Mouse (Mus musculus): Measurements from ENCODE around the gene Prps1l3. TPM values are rescaled to one million over a fixed set of nuclear protein-coding genes. Genes with fewer than 3 reads are reported as not detected.
"Not testable (repeated sequence)": the region's sequence is repeated elsewhere in the genome, so short reads cannot be mapped to it uniquely, and the experiment has no call there.

Gene Prps1l3
- polyA plus RNA-seq, 1 experiment from 2014 or later, result 42.1 TPM

- Histone ChIP-seq H3K4me3 (no peak overlapping the region), H3K27me3 (replicated peaks) (0 out of 2 replicates have a peak, but pooled peaks cover 7% of the 10 kb centered on the region), H3K9me3 (replicated peaks) (no peaks in the 10 kb centered on the region), H3K36me3 (no peaks in the 10 kb centered on the region), H3K9ac (no peak overlapping the region), H3K4me1 (replicated peaks) (no peaks in the 10 kb centered on the region), H3K4me2 (no peak overlapping the region), H3K27ac (ENCODE audit: poor library complexity, severe bottlenecking) (no peak overlapping the region)
- 92% methylated on average over 2 of the region's 2 CpGs for WGBS
- no peak for ATAC-seq (ENCODE audit: insufficient number of reproducible peaks, low FRiP score)
Observed at GRCm38 (mm10) chr12:57199427-57199826, 30.8 kb upstream of the Prps1l3 start.

- Histone ChIP-seq H3K27ac (ENCODE audit: poor library complexity, severe bottlenecking) (no peak overlapping the region), H3K27me3 (replicated peaks) (no peaks in the 10 kb centered on the region), H3K4me3 (no peak overlapping the region), H3K36me3 (no peaks in the 10 kb centered on the region), H3K4me2 (no peak overlapping the region), H3K9me3 (replicated peaks) (no peaks in the 10 kb centered on the region), H3K9ac (no peak overlapping the region), H3K4me1 (replicated peaks) (no peaks in the 10 kb centered on the region)
- 89% methylated on average over 3 of the region's 3 CpGs for WGBS
- ATAC-seq (ENCODE audit: insufficient number of reproducible peaks, low FRiP score), result no peak
Observed at GRCm38 (mm10) chr12:57201901-57202300, 28.3 kb upstream of the Prps1l3 start.

GRCm38 (mm10) chr12:57204276-57204851 lies 25.8 kb upstream of the Prps1l3 start:
- Histone ChIP-seq H3K27ac (ENCODE audit: poor library complexity, severe bottlenecking) (no peak overlapping the region), H3K9me3 (replicated peaks) (no peaks in the 10 kb centered on the region), H3K4me1 (replicated peaks) (no peaks in the 10 kb centered on the region), H3K4me2 (no peak overlapping the region), H3K36me3 (no peaks in the 10 kb centered on the region), H3K27me3 (replicated peaks) (no peaks in the 10 kb centered on the region), H3K4me3 (no peak overlapping the region), H3K9ac (no peak overlapping the region)
- WGBS, result 71% methylated on average over 4 of the region's 4 CpGs
- ATAC-seq (ENCODE audit: insufficient number of reproducible peaks, low FRiP score), result no peak

- 7% methylated on average over 30 of the region's 30 CpGs for WGBS
- peak overlapping the region; percentile 46 for H3K27ac ChIP-seq (ENCODE audit: poor library complexity, severe bottlenecking)
- ATAC-seq (ENCODE audit: insufficient number of reproducible peaks, low FRiP score), result peak; percentile 85
Observed at GRCm38 (mm10) chr12:57211353-57212311, 18.6 kb upstream of the Prps1l3 start.

GRCm38 (mm10) chr12:57212463-57212862 lies 17.7 kb upstream of the Prps1l3 start:
- H3K36me3 ChIP-seq; ATAC-seq (ENCODE audit: insufficient number of reproducible peaks, low FRiP score); H3K9ac ChIP-seq; H3K4me1 ChIP-seq (replicated peaks); H3K27ac ChIP-seq (ENCODE audit: poor library complexity, severe bottlenecking); H3K4me2 ChIP-seq; H3K9me3 ChIP-seq (replicated peaks); H3K4me3 ChIP-seq; H3K27me3 ChIP-seq (replicated peaks): not testable (repeated sequence)
- 79% methylated on average over 5 of the region's 5 CpGs for WGBS

More at GRCm38 (mm10) chr12:57211353-57212311, 18.6 kb upstream of the Prps1l3 start:
- Histone ChIP-seq H3K4me1 (replicated peaks) (0 out of 2 replicates have a peak, but pooled peaks cover 2% of the 10 kb centered on the region), H3K27me3 (replicated peaks) (no peaks in the 10 kb centered on the region), H3K9me3 (replicated peaks) (no peaks in the 10 kb centered on the region), H3K36me3 (no peaks in the 10 kb centered on the region), H3K9ac (peak overlapping the region; percentile 74), H3K4me2 (peak overlapping the region; percentile 85), H3K4me3 (peak overlapping the region; percentile 54)

- WGBS, result 82% methylated on average over 9 of the region's 9 CpGs
- Histone ChIP-seq H3K4me3 (no peak overlapping the region), H3K36me3 (no peaks in the 10 kb centered on the region), H3K9me3 (replicated peaks) (no peaks in the 10 kb centered on the region), H3K4me2 (no peak overlapping the region), H3K27me3 (replicated peaks) (no peaks in the 10 kb centered on the region), H3K4me1 (replicated peaks) (peaks cover 3% of the 10 kb centered on the region), H3K27ac (ENCODE audit: poor library complexity, severe bottlenecking) (no peak overlapping the region), H3K9ac (no peak overlapping the region)
- ATAC-seq (ENCODE audit: insufficient number of reproducible peaks, low FRiP score), result no peak
Observed at GRCm38 (mm10) chr12:57226411-57226810, 3.8 kb upstream of the Prps1l3 start.

- no peak for ATAC-seq (ENCODE audit: insufficient number of reproducible peaks, low FRiP score)
- H3K27me3 ChIP-seq (replicated peaks), result no peaks in the 10 kb centered on the region
- H3K4me1 ChIP-seq (replicated peaks), result peaks cover 6% of the 10 kb centered on the region
- no peak overlapping the region for H3K9ac ChIP-seq
- 88% methylated on average over 8 of the region's 8 CpGs for WGBS
- H3K27ac ChIP-seq (ENCODE audit: poor library complexity, severe bottlenecking), result no peak overlapping the region
- H3K36me3 ChIP-seq, result no peaks in the 10 kb centered on the region
- no peak overlapping the region for H3K4me3 ChIP-seq
- no peak overlapping the region for H3K4me2 ChIP-seq
- H3K9me3 ChIP-seq (replicated peaks), result no peaks in the 10 kb centered on the region
Observed at GRCm38 (mm10) chr12:57227776-57228175, 2.4 kb upstream of the Prps1l3 start.

- Histone ChIP-seq H3K27me3 (replicated peaks) (no peaks in the 10 kb centered on the region), H3K4me3 (peak overlapping the region; percentile 73), H3K9me3 (replicated peaks) (no peaks in the 10 kb centered on the region), H3K27ac (ENCODE audit: poor library complexity, severe bottlenecking) (peak overlapping the region; percentile 81), H3K36me3 (peaks cover 3% of the 10 kb centered on the region; the same call in 1 of the 2 replicates), H3K4me1 (replicated peaks) (peaks cover 6% of the 10 kb centered on the region), H3K9ac (no peak overlapping the region; the same call in 1 of the 2 replicates), H3K4me2 (peak overlapping the region; percentile 71)
- 25% methylated on average over 4 of the region's 4 CpGs for WGBS
- ATAC-seq (ENCODE audit: insufficient number of reproducible peaks, low FRiP score), result no peak
Observed at GRCm38 (mm10) chr12:57229703-57230102, 509 bp upstream of the Prps1l3 start.

GRCm38 (mm10) chr12:57231085-57231875 lies 1.1 kb downstream of the Prps1l3 start:
- peak overlapping the region; percentile 71 for H3K4me2 ChIP-seq
- H3K36me3 ChIP-seq, result peaks cover 4% of the 10 kb centered on the region; the same call in 1 of the 2 replicates
- no peaks in the 10 kb centered on the region for H3K9me3 ChIP-seq (replicated peaks)
- H3K4me3 ChIP-seq, result peak overlapping the region; percentile 73
- no peaks in the 10 kb centered on the region for H3K27me3 ChIP-seq (replicated peaks)
- no peak overlapping the region; the same call in 1 of the 2 replicates for H3K9ac ChIP-seq
- H3K27ac ChIP-seq (ENCODE audit: poor library complexity, severe bottlenecking), result no peak overlapping the region
- 59% methylated on average over 14 of the region's 14 CpGs for WGBS
- ATAC-seq (ENCODE audit: insufficient number of reproducible peaks, low FRiP score), result no peak
- peaks cover 9% of the 10 kb centered on the region for H3K4me1 ChIP-seq (replicated peaks)

- peaks cover 12% of the 10 kb centered on the region for H3K4me1 ChIP-seq (replicated peaks)
- H3K4me3 ChIP-seq, result no peak overlapping the region
- no peaks in the 10 kb centered on the region for H3K9me3 ChIP-seq (replicated peaks)
- H3K4me2 ChIP-seq, result no peak overlapping the region
- H3K9ac ChIP-seq, result no peak overlapping the region
- no peak overlapping the region for H3K27ac ChIP-seq (ENCODE audit: poor library complexity, severe bottlenecking)
- WGBS, result 77% methylated on average over 5 of the region's 5 CpGs
- no peak for ATAC-seq (ENCODE audit: insufficient number of reproducible peaks, low FRiP score)
- H3K36me3 ChIP-seq, result peaks cover 7% of the 10 kb centered on the region
- no peaks in the 10 kb centered on the region for H3K27me3 ChIP-seq (replicated peaks)
Observed at GRCm38 (mm10) chr12:57233386-57233785, 3.2 kb downstream of the Prps1l3 start.

All from heart, embryonic 12.5 days (tissue).